Mouse (Mus musculus): ENCODE data around the gene Ccdc187. TPM values are rescaled to one million over a fixed set of nuclear protein-coding genes. Genes with fewer than 3 reads are reported as not detected.

The Ccdc187 gene
- polyA plus RNA-seq, 1 experiment from 2014 or later, result 0.03 TPM

- in situ Hi-C loops (cut with MboI; ENCODE audit: low pct_unique_long_range_greater_than_20kb), result no loop called here
- ChIA-PET POLR2A (no interaction called here), CTCF (interaction anchor here (1.0 to 1.2 kb wide), 2 partner anchors 9 to 63 kb away, joined by 3 read pairs; no protein-coding TSS in a partner anchor)
- no peak for DNase-seq (ENCODE audit: low read depth, low spot score)
- peaks cover 17% of the 10 kb centered on the region for H3K27me3 ChIP-seq
- TF ChIP-seq CTCF (IDR thresholded peaks at IDR 0.05), result no peak
- no peak for ATAC-seq
Measured at GRCm38 (mm10) chr2:26285804-26286203, 8.6 kb downstream of the Ccdc187 start.

GRCm38 (mm10) chr2:26280594-26280993 is 13.8 kb downstream of the Ccdc187 start:
- DNase-seq (ENCODE audit: low read depth, low spot score) (no peak), ATAC-seq (no peak)
- peaks cover 17% of the 10 kb centered on the region for H3K27me3 ChIP-seq
- POLR2A ChIA-PET, result no interaction called here
- CTCF ChIA-PET, result no interaction called here
- no peak for TF ChIP-seq CTCF (IDR thresholded peaks at IDR 0.05)
- in situ Hi-C loops (cut with MboI; ENCODE audit: low pct_unique_long_range_greater_than_20kb), result no loop called here

GRCm38 (mm10) chr2:26279712-26280111 is 14.6 kb downstream of the Ccdc187 start:
- in situ Hi-C loops (cut with MboI; ENCODE audit: low pct_unique_long_range_greater_than_20kb), result loop anchor here (5.0 to 10.0 kb wide), 2 partner anchors 122 to 245 kb away; no protein-coding TSS in a partner anchor
- H3K27me3 ChIP-seq, result peaks cover 15% of the 10 kb centered on the region
- POLR2A ChIA-PET, result no interaction called here
- no peak for TF ChIP-seq CTCF (IDR thresholded peaks at IDR 0.05)
- DNase-seq (ENCODE audit: low read depth, low spot score) (no peak), ATAC-seq (no peak)
- CTCF ChIA-PET, result interaction anchor here (0.6 kb wide), 1 partner anchor 12 kb away, joined by 3 read pairs; no protein-coding TSS in a partner anchor

GRCm38 (mm10) chr2:26273611-26274010 is 20.7 kb downstream of the Ccdc187 start:
- no peak for DNase-seq (ENCODE audit: low read depth, low spot score)
- ChIA-PET CTCF (interaction anchor here (1.0 to 2.0 kb wide), 3 partner anchors 90 to 120 kb away, joined by 3 to 6 read pairs (median 4); no protein-coding TSS in a partner anchor), POLR2A (no interaction called here)
- in situ Hi-C loops (cut with MboI; ENCODE audit: low pct_unique_long_range_greater_than_20kb), result loop anchor here (10.0 kb wide), 1 partner anchor 239 kb away; no protein-coding TSS in a partner anchor
- no peak for TF ChIP-seq CTCF (IDR thresholded peaks at IDR 0.05)
- H3K27me3 ChIP-seq, result peaks cover 4% of the 10 kb centered on the region
- ATAC-seq, result no peak

- POLR2A ChIA-PET, result no interaction called here
- ATAC-seq (no peak), DNase-seq (ENCODE audit: low read depth, low spot score) (no peak)
- no peak for TF ChIP-seq CTCF (IDR thresholded peaks at IDR 0.05)
- CTCF ChIA-PET, result interaction anchor here (0.8 to 1.8 kb wide), 2 partner anchors 85 to 115 kb away, joined by 4 read pairs; no protein-coding TSS in a partner anchor
- in situ Hi-C loops (cut with MboI; ENCODE audit: low pct_unique_long_range_greater_than_20kb), result no loop called here
- no peaks in the 10 kb centered on the region for H3K27me3 ChIP-seq
Measured at GRCm38 (mm10) chr2:26268216-26268615, 26.1 kb downstream of the Ccdc187 start.

- DNase-seq (ENCODE audit: low read depth, low spot score) (no peak), ATAC-seq (no peak)
- TF ChIP-seq CTCF (IDR thresholded peaks at IDR 0.05), result no peak
- POLR2A ChIA-PET, result no interaction called here
- in situ Hi-C loops (cut with MboI; ENCODE audit: low pct_unique_long_range_greater_than_20kb), result no loop called here
- H3K27me3 ChIP-seq, result no peaks in the 10 kb centered on the region
- CTCF ChIA-PET, result no interaction called here
Measured at GRCm38 (mm10) chr2:26266066-26266742, 28.2 kb downstream of the Ccdc187 start.

- no peak for ATAC-seq
Measured at GRCm38 (mm10) chr2:26265095-26265494, 29.3 kb downstream of the Ccdc187 start.

GRCm38 (mm10) chr2:26264646-26265045 is 29.7 kb downstream of the Ccdc187 start:
- CTCF ChIA-PET, result no interaction called here
- no peaks in the 10 kb centered on the region for H3K27me3 ChIP-seq
- ATAC-seq (no peak), DNase-seq (ENCODE audit: low read depth, low spot score) (no peak)
- POLR2A ChIA-PET, result no interaction called here
- in situ Hi-C loops (cut with MboI; ENCODE audit: low pct_unique_long_range_greater_than_20kb), result no loop called here
- TF ChIP-seq CTCF (IDR thresholded peaks at IDR 0.05), result no peak

More at GRCm38 (mm10) chr2:26265095-26265494, 29.3 kb downstream of the Ccdc187 start:
- ChIA-PET CTCF (no interaction called here), POLR2A (no interaction called here)
- no peak for DNase-seq (ENCODE audit: low read depth, low spot score)
- no peaks in the 10 kb centered on the region for H3K27me3 ChIP-seq
- in situ Hi-C loops (cut with MboI; ENCODE audit: low pct_unique_long_range_greater_than_20kb), result no loop called here
- no peak for TF ChIP-seq CTCF (IDR thresholded peaks at IDR 0.05)

- DNase-seq (ENCODE audit: low read depth, low spot score), result no peak
- no peak for ATAC-seq
- TF ChIP-seq CTCF (IDR thresholded peaks at IDR 0.05), result no peak
- POLR2A ChIA-PET, result no interaction called here
- in situ Hi-C loops (cut with MboI; ENCODE audit: low pct_unique_long_range_greater_than_20kb), result no loop called here
- H3K27me3 ChIP-seq, result peaks cover 14% of the 10 kb centered on the region
- CTCF ChIA-PET, result no interaction called here
Measured at GRCm38 (mm10) chr2:26257315-26258096, 36.9 kb downstream of the Ccdc187 start.

GRCm38 (mm10) chr2:26254816-26255215 is 39.5 kb downstream of the Ccdc187 start:
- H3K27me3 ChIP-seq, result peaks cover 24% of the 10 kb centered on the region
- TF ChIP-seq CTCF (IDR thresholded peaks at IDR 0.05), result no peak
- ATAC-seq (no peak), DNase-seq (ENCODE audit: low read depth, low spot score) (no peak)
- ChIA-PET POLR2A (interaction anchor here (1.1 kb wide), 1 partner anchor 8 kb away, joined by 4 read pairs; no protein-coding TSS in a partner anchor), CTCF (no interaction called here)
- in situ Hi-C loops (cut with MboI; ENCODE audit: low pct_unique_long_range_greater_than_20kb), result no loop called here

All from Patski (cell line).